Mouse (Mus musculus) gastrocnemius, postnatal 4 days (tissue): ENCODE results near the gene 8030411F24Rik. TPM values are rescaled to one million over a fixed set of nuclear protein-coding genes. Genes with fewer than 3 reads are reported as not detected.
A peak's percentile ranks its signal among the peaks of the same experiment; 100 is the strongest.
"Not testable (repeated sequence)": the region's sequence is repeated elsewhere in the genome, so short reads cannot be mapped to it uniquely, and the experiment has no call there.

ENCODE experiments used
- DNase-seq, 2 experiments: peaks; one replicate each; pipeline ENCODE4 v3.0.0; 2021 to 2022; ENCODE audit warnings: low spot score in 2 of 2, mixed read lengths in 2 of 2
- long read RNA-seq, 2 experiments: library from polyadenylated mRNA; stranded (forward); transcript quantifications; one replicate each; pipeline ENCODE4 v2.0.0; 2021
- total RNA-seq, 2 experiments: library from RNA; stranded (reverse); gene quantifications; 2 replicates each; pipeline ENCODE4 v1.2.3; 2021

The 8030411F24Rik gene
- total RNA-seq = not detected
- long read RNA-seq, experiment 1 = 0 reads
- long read RNA-seq, experiment 2 = 0 reads

DNA sequence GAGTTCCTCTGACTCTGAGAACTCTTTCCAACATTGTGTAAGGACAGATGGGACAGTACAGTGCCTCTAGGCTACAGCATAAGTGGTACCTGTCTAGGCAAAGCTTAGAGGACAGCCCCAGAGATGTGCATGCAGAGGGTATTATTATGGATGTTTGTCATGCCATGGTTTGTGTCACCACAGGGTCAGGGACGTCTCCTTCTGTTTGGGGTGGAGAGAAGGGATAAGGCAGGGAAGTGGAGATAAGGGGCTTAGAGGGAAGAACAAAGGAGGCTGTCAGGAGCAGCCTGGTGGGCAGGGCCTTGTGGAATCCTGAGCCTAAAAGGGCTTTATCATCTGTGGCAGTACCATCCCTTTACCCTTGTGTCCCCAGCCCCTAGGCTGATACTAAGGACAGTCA, at the start of gene 8030411F24Rik:
8030411F24Rik (plus strand) TSS at position 301 of the 400 bp plus-strand sequence.
- no peak for DNase-seq

DNA sequence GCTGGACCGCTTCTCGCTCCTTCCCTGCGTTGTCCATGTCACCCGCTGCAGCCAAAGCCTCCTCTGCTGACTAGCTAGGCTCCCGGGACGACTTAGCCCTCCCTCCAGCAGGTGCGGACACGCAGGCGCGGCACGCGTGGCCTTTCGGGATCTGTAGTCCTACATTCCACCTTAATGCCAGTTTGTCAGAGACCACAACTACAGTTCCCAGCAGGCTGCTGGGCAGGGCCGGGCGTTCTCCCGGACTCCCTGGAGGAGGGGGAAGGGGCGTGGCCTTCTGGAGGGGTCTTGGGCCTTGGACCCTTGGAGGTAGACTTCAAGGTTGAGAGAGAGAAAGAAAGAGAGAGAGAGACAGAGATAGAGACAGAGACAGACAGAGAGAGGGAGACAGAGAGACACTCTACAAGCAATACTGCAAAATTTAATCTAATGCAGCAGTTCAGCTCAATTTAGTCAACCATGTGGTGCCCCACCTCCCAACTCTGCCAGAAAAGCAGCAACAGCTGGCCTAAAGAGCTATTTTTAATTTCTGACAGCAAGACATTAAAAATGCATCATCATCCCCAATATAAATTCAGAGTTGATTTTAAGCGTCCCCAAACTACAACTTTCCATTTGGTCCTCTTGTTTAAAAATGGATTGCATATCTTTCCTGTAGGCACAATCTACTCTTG, 49.3 kb upstream of the 8030411F24Rik start, which contains the start of gene Napb:
Napb (minus strand) TSS at position 141 of the 674 bp plus-strand sequence.
- DNase-seq = peak; percentile 67 to 90

DNA sequence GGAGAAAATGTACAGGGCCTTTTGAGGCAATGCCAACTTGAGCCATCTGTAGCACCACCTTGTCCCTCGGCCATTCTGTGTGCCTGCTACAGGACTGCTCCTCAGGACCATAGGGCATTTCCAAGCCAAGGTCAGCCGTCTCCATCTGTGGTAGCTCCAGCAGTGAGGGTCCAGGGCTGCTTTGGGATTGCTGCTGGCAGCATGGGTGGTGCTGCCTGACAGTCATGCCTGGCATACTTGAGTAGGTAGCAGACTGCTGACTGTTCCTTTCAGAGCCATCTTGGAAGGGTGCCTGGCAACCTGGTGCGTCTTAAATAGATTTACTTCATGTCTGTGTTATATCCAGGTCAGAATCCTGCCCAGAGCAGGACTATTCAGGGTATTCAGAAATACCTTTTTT, 38.8 kb upstream of the 8030411F24Rik start:
- no peak for DNase-seq

GRCm38 (mm10) chr2:148743846-148744407, 37.9 kb upstream of the 8030411F24Rik start:
- no peak for DNase-seq

GRCm38 (mm10) chr2:148750058-148750457, 31.8 kb upstream of the 8030411F24Rik start, which contains the start of gene Cstl1:
Cstl1 (plus strand) TSS chr2:148750358.
- no peak for DNase-seq

- peak; percentile 26 to 61 for DNase-seq
Measured at GRCm38 (mm10) chr2:148751893-148752813, 29.7 kb upstream of the 8030411F24Rik start.

DNA sequence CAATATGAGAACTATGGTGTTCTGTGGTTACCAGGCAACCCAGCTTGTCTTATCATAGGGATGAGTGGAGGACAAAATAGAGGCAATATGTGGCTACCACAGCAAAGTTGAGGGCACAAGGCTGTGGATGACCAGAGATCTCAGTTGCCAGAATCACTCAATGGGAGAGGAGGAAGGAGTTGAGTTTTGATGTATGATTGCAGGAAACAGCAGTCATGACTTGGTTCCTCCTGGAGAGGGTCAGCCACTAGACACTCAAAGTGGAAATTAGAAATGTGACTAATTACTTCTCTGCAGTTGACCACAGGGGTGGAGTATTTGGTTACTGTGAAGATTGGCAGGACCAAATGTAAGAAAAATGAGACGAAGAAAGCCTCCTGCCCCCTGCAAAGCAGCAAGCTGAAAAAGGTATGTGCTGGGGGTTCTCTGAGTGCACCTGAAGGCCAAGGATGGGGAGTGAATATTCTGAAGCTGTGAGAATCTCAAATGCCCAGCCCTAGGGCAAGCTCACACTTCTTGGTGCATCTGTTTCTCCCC, 27.4 kb upstream of the 8030411F24Rik start:
- DNase-seq = no peak

- DNase-seq = no peak
Measured at GRCm38 (mm10) chr2:148763648-148764388, 18.0 kb upstream of the 8030411F24Rik start.

DNA sequence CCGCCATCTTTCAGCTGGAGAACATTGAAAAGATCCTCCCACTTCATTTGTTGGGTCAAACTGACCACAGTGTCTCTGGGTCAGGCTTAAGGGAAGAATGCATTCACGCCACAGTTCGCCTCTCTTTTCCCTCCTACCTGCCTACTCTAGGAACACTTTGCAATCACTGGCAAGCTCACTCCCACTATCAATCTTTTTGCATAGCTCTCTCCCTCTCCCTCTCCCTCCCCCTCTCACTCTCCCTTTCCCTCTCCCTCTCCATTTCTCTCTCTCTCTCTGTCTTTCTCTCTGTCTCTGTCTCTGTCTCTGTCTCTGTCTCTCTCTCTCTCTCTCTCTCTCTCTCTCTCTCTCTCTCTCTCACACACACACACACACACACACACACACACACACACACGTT, 10.4 kb upstream of the 8030411F24Rik start, which contains the start of gene Cst11:
Cst11 (minus strand) TSS at position 101 of the 400 bp plus-strand sequence.
- DNase-seq = not testable (repeated sequence)

DNA sequence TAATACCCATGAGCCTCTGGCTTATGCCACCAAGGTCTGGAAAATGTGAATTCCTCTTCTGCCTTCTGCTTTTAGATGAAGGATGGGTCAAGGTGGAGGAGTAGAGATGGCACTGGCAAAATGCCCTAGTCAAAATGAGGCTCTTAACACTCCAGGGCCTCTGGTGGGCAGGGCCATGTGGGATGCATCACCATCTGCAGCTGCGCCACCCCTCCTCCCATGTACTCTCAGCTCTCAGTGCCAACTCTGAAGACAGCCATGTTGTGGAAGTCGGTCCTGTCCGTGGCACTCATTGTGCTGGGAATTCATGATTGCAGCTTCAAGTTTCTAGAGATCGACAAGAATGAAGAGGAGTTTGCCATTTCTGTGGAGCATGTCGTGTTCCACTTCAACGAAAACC, 7.3 kb downstream of the 8030411F24Rik start, which contains the start of gene Cst12:
Cst12 (plus strand) TSS at position 220 of the 400 bp plus-strand sequence.
- no peak for DNase-seq

GRCm38 (mm10) chr2:148798485-148798884, 16.7 kb downstream of the 8030411F24Rik start, which contains the start of gene Cst8:
Cst8 (plus strand) TSS chr2:148798785.
- no peak for DNase-seq

- DNase-seq = no peak
Measured at GRCm38 (mm10) chr2:148801491-148801921, 19.7 kb downstream of the 8030411F24Rik start.

DNA sequence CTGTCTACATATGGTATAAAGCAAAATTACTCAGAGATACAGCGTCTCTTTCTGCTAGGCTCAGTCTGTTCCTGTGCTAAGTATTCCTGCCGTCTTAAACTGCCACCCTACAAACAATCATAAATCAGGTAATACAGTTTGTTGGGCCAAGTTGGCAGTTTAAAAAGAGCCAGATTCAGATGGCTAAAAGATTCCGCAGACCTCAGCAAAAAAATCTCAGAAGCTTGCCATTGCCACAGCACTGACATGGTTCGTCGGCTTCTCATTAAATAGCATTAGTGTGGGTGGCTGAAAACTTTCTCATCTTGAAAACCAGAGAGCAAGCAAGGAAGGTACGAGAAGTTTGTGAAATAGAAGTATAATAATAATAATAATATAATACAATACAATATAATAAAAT, 24.9 kb downstream of the 8030411F24Rik start:
- DNase-seq = no peak

DNA sequence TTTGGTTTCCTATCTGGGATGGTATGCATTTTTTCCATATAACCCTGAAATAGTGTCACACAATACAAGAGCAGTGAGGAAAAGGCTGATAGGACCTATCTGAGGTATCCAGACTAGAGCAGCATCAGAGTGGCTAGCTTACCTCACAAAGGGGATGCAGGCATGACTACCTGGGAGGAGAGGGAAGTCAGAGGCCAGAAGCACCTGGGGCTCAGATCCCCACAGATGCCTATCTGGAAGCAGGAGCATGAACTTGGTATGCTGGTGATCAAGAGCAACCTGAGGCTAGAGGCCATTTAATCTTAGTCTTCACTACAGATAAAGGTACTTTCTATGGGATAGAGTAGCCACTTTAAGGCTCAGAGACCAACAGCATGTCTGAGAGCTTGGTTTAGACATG, 38.1 kb downstream of the 8030411F24Rik start, which contains the start of gene Cst13:
Cst13 (plus strand) TSS at position 173 of the 400 bp plus-strand sequence.
- DNase-seq = no peak

- DNase-seq = no peak
Measured at GRCm38 (mm10) chr2:148825986-148826385, 44.2 kb downstream of the 8030411F24Rik start.

GRCm38 (mm10) chr2:148834912-148835311, 53.1 kb downstream of the 8030411F24Rik start, which contains the start of gene Cst9:
Cst9 (plus strand) TSS chr2:148835147.
- DNase-seq = no peak
